Comparison of ENCODE assay signal across 22 mouse cellular contexts in the genomic region with DNA sequence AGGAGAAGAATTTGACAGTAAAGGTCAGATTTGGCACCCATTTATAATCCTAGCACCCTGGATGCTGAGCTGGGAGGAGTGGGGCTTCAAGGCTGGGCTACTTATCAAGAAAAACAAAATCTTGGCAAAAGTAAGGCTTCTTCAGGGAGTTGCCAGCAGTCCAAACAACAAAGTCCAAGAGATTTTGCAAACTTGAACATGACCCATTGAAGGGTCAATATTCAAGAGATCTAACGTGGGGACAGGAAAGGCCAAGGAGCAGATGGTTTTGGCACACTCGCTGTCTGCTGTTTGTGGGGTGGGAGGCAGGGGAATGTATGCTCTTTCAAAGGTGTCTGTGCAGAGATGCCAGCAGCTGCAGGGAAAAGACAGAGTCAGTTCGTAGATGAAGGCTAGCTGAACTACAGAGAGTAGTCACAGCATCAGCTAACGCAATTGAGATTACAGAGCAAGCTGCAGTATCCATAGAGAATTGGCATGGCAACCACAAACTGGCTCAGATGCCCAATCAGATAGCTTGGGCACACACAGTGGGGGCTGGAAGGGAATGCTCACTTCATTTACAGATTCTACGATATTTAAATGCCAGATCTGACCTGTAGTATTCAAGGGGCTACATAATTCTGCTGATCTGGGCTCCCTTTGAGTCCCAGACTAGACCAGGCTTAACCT. TPM values are rescaled to one million over a fixed set of nuclear protein-coding genes. Genes with fewer than 3 reads are reported as not detected.
A peak's percentile ranks its signal among the peaks of the same experiment; 100 is the strongest.
DNase-seq lines count a peak whose midpoint lies in the region; ATAC-seq and TF ChIP-seq lines count a peak whose summit lies in the region.
"Had no signal": no experiment of that assay in that cellular context is flagged by ENCODE, and none has a peak within 500 bp of the region (broad histone marks: within the 10 kb centered on the region; RNA-seq: fewer than 3 reads in every experiment).

No protein-coding gene starts in this region.

- no peak for TF ChIP-seq CTCF in hindbrain, postnatal 0 days (IDR thresholded peaks at IDR 0.05; ENCODE audit: low read depth)
- no peak for TF ChIP-seq CTCF in forebrain, postnatal 0 days (IDR thresholded peaks at IDR 0.05; ENCODE audit: low read depth)

- 43% methylated on average over 5 of the region's 5 CpGs for WGBS in hindbrain, postnatal 0 days
- WGBS in hindbrain, embryonic 10.5 days: 72% methylated on average over 5 of the region's 5 CpGs
- 42% methylated on average over 5 of the region's 5 CpGs for WGBS in forebrain, postnatal 0 days

- no peak overlapping the region for H3K4me3 ChIP-seq in hindbrain, postnatal 0 days (ENCODE audit: low read length)
- H3K4me3 ChIP-seq in hindbrain, embryonic 10.5 days: no peak overlapping the region
- H3K4me3 ChIP-seq in forebrain, postnatal 0 days (ENCODE audit: low read depth, low read length): no peak overlapping the region
- H3K4me3 ChIP-seq: heart, embryonic 15.5 days; liver, embryonic 12.5 days; lung, embryonic 15.5 days had no signal

- H3K36me3 ChIP-seq in hindbrain, postnatal 0 days (ENCODE audit: insufficient read depth, low read length): no peaks in the 10 kb centered on the region
- no peaks in the 10 kb centered on the region for H3K36me3 ChIP-seq in hindbrain, embryonic 10.5 days
- H3K36me3 ChIP-seq in forebrain, postnatal 0 days (ENCODE audit: insufficient read depth): no peaks in the 10 kb centered on the region
- H3K36me3 ChIP-seq: heart, embryonic 15.5 days; liver, embryonic 12.5 days; lung, embryonic 15.5 days had no signal

- no peak overlapping the region for H3K9ac ChIP-seq in hindbrain, postnatal 0 days (replicated peaks; ENCODE audit: low read length)
- H3K9ac ChIP-seq in forebrain, postnatal 0 days: no peak overlapping the region
- H3K9ac ChIP-seq: heart, embryonic 15.5 days; liver, embryonic 12.5 days; lung, embryonic 15.5 days had no signal

- intact Hi-C loops in left cerebral cortex, postnatal 14 days (cut with DNase I): no loop called here

- H3K4me1 ChIP-seq in hindbrain, postnatal 0 days (ENCODE audit: insufficient read depth, low read length): no peaks in the 10 kb centered on the region
- H3K4me1 ChIP-seq in hindbrain, embryonic 10.5 days (replicated peaks): peaks cover 6% of the 10 kb centered on the region; the same call in 1 of the 2 replicates
- no peaks in the 10 kb centered on the region; the same call in 1 of the 2 replicates for H3K4me1 ChIP-seq in forebrain, postnatal 0 days (ENCODE audit: insufficient read depth)
- H3K4me1 ChIP-seq: lung, embryonic 15.5 days had no signal

- H3K27me3 ChIP-seq in hindbrain, postnatal 0 days (ENCODE audit: insufficient read depth, low read length): no peaks in the 10 kb centered on the region
- H3K27me3 ChIP-seq in hindbrain, embryonic 10.5 days (ENCODE audit: insufficient read depth, poor library complexity, severe bottlenecking): peaks cover 51% of the 10 kb centered on the region
- H3K27me3 ChIP-seq in forebrain, postnatal 0 days (ENCODE audit: insufficient read depth, low read length): no peaks in the 10 kb centered on the region

- DNase-seq in hindbrain, postnatal 0 days (ENCODE audit: low spot score): peak; percentile 45
- DNase-seq in hindbrain, embryonic 10.5 days (ENCODE audit: low spot score): no peak
- DNase-seq in left cerebral cortex, postnatal 14 days (ENCODE audit: low spot score in 2 of 2): peak; percentile 27 to 60
- no peak for DNase-seq in left cerebral cortex, adult 8-10 months (ENCODE audit: low spot score in 2 of 2)
- peak; percentile 48 for DNase-seq in brain, adult 2 months (ENCODE audit: low read depth, low spot score)
- peak; percentile 71 for DNase-seq in forebrain, postnatal 0 days
- DNase-seq in adrenal gland, postnatal 25 days: no peak
- no peak for DNase-seq in thymus, postnatal 25 days
- DNase-seq: adrenal gland, postnatal 14 days; cerebellum, adult 9-11 months; heart, adult 18-20 months; left cerebral cortex, postnatal 4 days; midbrain, embryonic 14.5 days had no signal

- peak; percentile 22; the same call in 1 of the 2 replicates for ATAC-seq in hindbrain, postnatal 0 days
- peak; percentile 91 for ATAC-seq in forebrain, postnatal 0 days
- ATAC-seq: activated CD4-positive, CD25-positive, alpha-beta regulatory T cell, adult 4 months; liver, embryonic 12.5 days; Patski had no signal

- no peaks in the 10 kb centered on the region for H3K9me3 ChIP-seq in hindbrain, postnatal 0 days (ENCODE audit: low read length)
- H3K9me3 ChIP-seq in hindbrain, embryonic 10.5 days: no peaks in the 10 kb centered on the region
- no peaks in the 10 kb centered on the region for H3K9me3 ChIP-seq in forebrain, postnatal 0 days (ENCODE audit: low read length)
- H3K9me3 ChIP-seq: heart, embryonic 15.5 days; liver, embryonic 12.5 days; lung, embryonic 15.5 days had no signal

- H3K4me2 ChIP-seq in hindbrain, postnatal 0 days (ENCODE audit: low read depth, low read length): no peak overlapping the region
- H3K4me2 ChIP-seq in forebrain, postnatal 0 days (ENCODE audit: low read depth): no peak overlapping the region
- H3K4me2 ChIP-seq: heart, embryonic 15.5 days; liver, embryonic 12.5 days; lung, embryonic 15.5 days had no signal

- H3K27ac ChIP-seq in hindbrain, postnatal 0 days: no peak overlapping the region
- H3K27ac ChIP-seq in hindbrain, embryonic 10.5 days: no peak overlapping the region
- H3K27ac ChIP-seq in forebrain, postnatal 0 days (ENCODE audit: low read depth, low read length): peak overlapping the region; percentile 29; the same call in 1 of the 2 replicates
- H3K27ac ChIP-seq: heart, embryonic 15.5 days; liver, embryonic 12.5 days; lung, embryonic 15.5 days; macrophage had no signal

RNA-seq across cellular contexts. Expression of a gene that starts 12.8 kb away (rescaled TPM):
- total RNA-seq in hindbrain, postnatal 0 days (2014; rRNA removed): 0.68 and 4.0 TPM in 2 replicates
- 2.0 and 2.5 TPM in 2 replicates for polyA plus RNA-seq in hindbrain, postnatal 0 days (2015; fragmentation: Nextera tagmentation; extraction: Ambion mirVana)
- 0.46 TPM in 1 of 2 replicates, not detected in the other for polyA plus RNA-seq in hindbrain, embryonic 10.5 days (2016; fragmentation: Nextera tagmentation; extraction: Ambion mirVana)
- 1 to 10 TPM; 1.3 to 4.7 TPM for total RNA-seq in left cerebral cortex, postnatal 14 days (2021)
- total RNA-seq in left cerebral cortex, adult 8-10 months (2022): 10 to 100 TPM; 19.0 to 20.0 (median 19.3) TPM
- 2.4 and 2.5 TPM in 2 replicates for total RNA-seq in forebrain, postnatal 0 days (2014; rRNA removed)
- 2.1 and 2.2 TPM in 2 replicates for polyA plus RNA-seq in forebrain, postnatal 0 days (2015; fragmentation: Nextera tagmentation; extraction: Ambion mirVana)
- 8.5 TPM in 1 of 2 replicates, not detected in the other for total RNA-seq in adrenal gland, postnatal 25 days (2021)
- total RNA-seq: heart, adult 18-20 months; hematopoietic stem cell, adult 5-6 weeks had no signal
- polyA plus RNA-seq: activated CD4-positive, CD25-positive, alpha-beta regulatory T cell, adult 4 months; C2C12; macrophage; neural tube, embryonic 11.5 days had no signal

RNA-seq across cellular contexts. Expression of a gene that starts 31.6 kb away (rescaled TPM):
- 169 and 208 TPM in 2 replicates for total RNA-seq in hindbrain, postnatal 0 days (2014; rRNA removed)
- 91.9 and 93.3 TPM in 2 replicates for polyA plus RNA-seq in hindbrain, postnatal 0 days (2015; fragmentation: Nextera tagmentation; extraction: Ambion mirVana)
- polyA plus RNA-seq in hindbrain, embryonic 10.5 days (2016; fragmentation: Nextera tagmentation; extraction: Ambion mirVana): 21.4 and 22.0 TPM in 2 replicates
- 100 to 1,000 TPM; 138 to 143 TPM for total RNA-seq in left cerebral cortex, postnatal 14 days (2021)
- total RNA-seq in left cerebral cortex, adult 8-10 months (2022): 100 to 1,000 TPM; 145 to 161 (median 153) TPM
- 197 and 199 TPM in 2 replicates for total RNA-seq in forebrain, postnatal 0 days (2014; rRNA removed)
- 94.7 and 102 TPM in 2 replicates for polyA plus RNA-seq in forebrain, postnatal 0 days (2015; fragmentation: Nextera tagmentation; extraction: Ambion mirVana)
- total RNA-seq in adrenal gland, postnatal 25 days (2021): 77.9 and 131 TPM in 2 replicates

RNA-seq across cellular contexts. Expression of a gene that starts 40.1 kb away (rescaled TPM):
- 201 and 220 TPM in 2 replicates for total RNA-seq in hindbrain, postnatal 0 days (2014; rRNA removed)
- polyA plus RNA-seq in hindbrain, postnatal 0 days (2015; fragmentation: Nextera tagmentation; extraction: Ambion mirVana): 187 and 189 TPM in 2 replicates
- 554 and 625 TPM in 2 replicates for polyA plus RNA-seq in hindbrain, embryonic 10.5 days (2016; fragmentation: Nextera tagmentation; extraction: Ambion mirVana)
- 100 to 1,000 TPM; 130 to 140 TPM for total RNA-seq in left cerebral cortex, postnatal 14 days (2021)
- total RNA-seq in left cerebral cortex, adult 8-10 months (2022): 100 to 1,000 TPM; 111 to 132 (median 113) TPM
- 379 and 402 TPM in 2 replicates for total RNA-seq in forebrain, postnatal 0 days (2014; rRNA removed)
- polyA plus RNA-seq in forebrain, postnatal 0 days (2015; fragmentation: Nextera tagmentation; extraction: Ambion mirVana): 246 and 266 TPM in 2 replicates
- total RNA-seq in adrenal gland, postnatal 25 days (2021): 218 and 222 TPM in 2 replicates

RNA-seq across cellular contexts. Expression of a gene that starts 59.9 kb away (rescaled TPM):
- total RNA-seq in hindbrain, postnatal 0 days (2014; rRNA removed): 1.6 and 4.9 TPM in 2 replicates
- polyA plus RNA-seq in hindbrain, postnatal 0 days (2015; fragmentation: Nextera tagmentation; extraction: Ambion mirVana): 0.58 and 1.1 TPM in 2 replicates
- polyA plus RNA-seq in hindbrain, embryonic 10.5 days (2016; fragmentation: Nextera tagmentation; extraction: Ambion mirVana): 1.7 and 2.1 TPM in 2 replicates
- total RNA-seq in left cerebral cortex, postnatal 14 days (2021): under 1 TPM; 0.90 to 0.91 TPM
- 1 to 10 TPM in 2 of 4 experiments, under 1 TPM in 2; 0.42 to 1.7 (median 1.0) TPM for total RNA-seq in left cerebral cortex, adult 8-10 months (2022)
- total RNA-seq in forebrain, postnatal 0 days (2014; rRNA removed): 0.86 and 4.2 TPM in 2 replicates
- polyA plus RNA-seq in forebrain, postnatal 0 days (2015; fragmentation: Nextera tagmentation; extraction: Ambion mirVana): 0.61 and 0.75 TPM in 2 replicates
- total RNA-seq in adrenal gland, postnatal 25 days (2021): 0.94 and 1.2 TPM in 2 replicates
- polyA plus RNA-seq: macrophage had no signal

Comparison
In these comparisons a context has a peak if more than half of its experiments do, and no peak if none do; other contexts are left out.
1. DNase-seq: peak in hindbrain, postnatal 0 days (single experiment), left cerebral cortex, postnatal 14 days (2 of 2), brain, adult 2 months (single experiment) and forebrain, postnatal 0 days (single experiment); none in hindbrain, embryonic 10.5 days (single experiment), left cerebral cortex, adult 8-10 months (0 of 2), adrenal gland, postnatal 25 days (single experiment) and thymus, postnatal 25 days (single experiment).